Mouse (Mus musculus) CH12.LX (cell line): ENCODE measurements around the gene Eif2ak3. TPM values are rescaled to one million over a fixed set of nuclear protein-coding genes. Genes with fewer than 3 reads are reported as not detected.

Source experiments
- DNase-seq: peaks from one replicate; pipeline ENCODE4 v3.0.0-alpha.2; 2013; ENCODE audit errors: extremely low read depth
- H3K27ac ChIP-seq: 2 replicates; pipeline ENCODE4 v1.5.1; 2012; ENCODE audit warnings: low read depth, mild to moderate bottlenecking, control low read depth, moderate library complexity; ENCODE audit not compliant: insufficient read depth
- H3K27me3 ChIP-seq: replicated peaks from 2 replicates; pipeline ENCODE3; 2012; ENCODE audit warnings: inconsistent platforms
- H3K36me3 ChIP-seq, 2 experiments: replicated peaks in 1 of 2; 2 replicates each; pipeline versions ENCODE3 to v1.6.1; 2012; ENCODE audit warnings: inconsistent platforms in 1 of 2, low read length in 1 of 2, mild to moderate bottlenecking in 1 of 2, mixed read lengths in 1 of 2, moderate library complexity in 1 of 2; ENCODE audit not compliant: control insufficient read depth in 1 of 2, insufficient read depth in 1 of 2
- H3K4me1 ChIP-seq, 2 experiments: 2 replicates each; pipeline ENCODE4 v1.6.1; 2012; ENCODE audit warnings: inconsistent platforms in 1 of 2, moderate library complexity in 1 of 2; ENCODE audit not compliant: insufficient read depth in 2 of 2, control insufficient read depth in 1 of 2
- H3K4me2 ChIP-seq: 2 replicates; pipeline ENCODE4 v1.6.1; 2012; ENCODE audit warnings: low read depth, mild to moderate bottlenecking, control low read depth; ENCODE audit not compliant: poor library complexity, insufficient read depth, severe bottlenecking
- H3K4me3 ChIP-seq, 3 experiments: fragments of 150-350 bp in 1 of 3; sonication (generic) in 1 of 3; replicated peaks in 1 of 3; 2 replicates each; pipeline versions ENCODE3 to v1.5.1; 2011 to 2012; ENCODE audit warnings: low read depth in 2 of 3, low read length in 2 of 3, mild to moderate bottlenecking in 2 of 3, moderate library complexity in 2 of 3, control low read depth in 1 of 3, improper control_type of control experiment in 1 of 3, inconsistent platforms in 1 of 3, mixed read lengths in 1 of 3; ENCODE audit not compliant: poor library complexity in 1 of 3
- H3K79me2 ChIP-seq: replicated peaks from 2 replicates; pipeline ENCODE4 v1.6.1; 2012; ENCODE audit warnings: mild to moderate bottlenecking, moderate library complexity; ENCODE audit not compliant: control insufficient read depth, poor library complexity, insufficient read depth, severe bottlenecking; ENCODE audit errors: extremely low read depth
- H3K9ac ChIP-seq: 2 replicates; pipeline ENCODE4 v1.6.1; 2012; ENCODE audit warnings: low read depth, mild to moderate bottlenecking, control low read depth, moderate library complexity; ENCODE audit not compliant: insufficient read depth
- H3K9me3 ChIP-seq: replicated peaks from 2 replicates; pipeline ENCODE3; 2012; ENCODE audit warnings: low read length, inconsistent platforms, mixed read lengths
- BHLHE40 ChIP-seq: IDR thresholded peaks from 2 replicates; pipeline ENCODE4 v1.6.1; 2011; ENCODE audit warnings: mild to moderate bottlenecking, low read depth, low read length, improper control_type of control experiment
- CHD1 ChIP-seq: IDR thresholded peaks from 2 replicates; pipeline ENCODE4 v1.6.1; 2012; ENCODE audit warnings: low read depth, low read length, improper control_type of control experiment, inconsistent platforms
- EP300 ChIP-seq: IDR thresholded peaks from 2 replicates; pipeline ENCODE4 v1.6.1; 2011; ENCODE audit warnings: low read length, improper control_type of control experiment
- IRF4 ChIP-seq: IDR thresholded peaks from 2 replicates; pipeline ENCODE4 v1.6.1; 2014; ENCODE audit warnings: low read depth, mild to moderate bottlenecking, inconsistent platforms, low read length, improper control_type of control experiment
- JUN ChIP-seq: IDR thresholded peaks from 2 replicates; pipeline ENCODE4 v1.6.1; 2011; ENCODE audit warnings: low read depth, mild to moderate bottlenecking, low read length, improper control_type of control experiment, moderate library complexity; ENCODE audit not compliant: insufficient read depth
- MAX ChIP-seq: IDR thresholded peaks from 2 replicates; pipeline ENCODE4 v1.6.1; 2011; ENCODE audit warnings: low read length, improper control_type of control experiment
- MAZ ChIP-seq: IDR thresholded peaks from 2 replicates; pipeline ENCODE4 v1.6.1; 2012; ENCODE audit warnings: low read depth, mild to moderate bottlenecking, inconsistent platforms, low read length, improper control_type of control experiment, moderate library complexity
- MEF2A ChIP-seq: IDR thresholded peaks from 2 replicates; pipeline ENCODE4 v1.6.1; 2014; ENCODE audit warnings: low read depth, mild to moderate bottlenecking, inconsistent platforms, low read length, improper control_type of control experiment, borderline replicate concordance
- MYC ChIP-seq: IDR thresholded peaks from 2 replicates; pipeline ENCODE4 v1.6.1; 2011; ENCODE audit warnings: low read depth, mild to moderate bottlenecking, improper control_type of control experiment, low read length
- NELFE ChIP-seq: IDR thresholded peaks from 2 replicates; pipeline ENCODE4 v1.6.1; 2011; ENCODE audit warnings: low read depth, low read length, improper control_type of control experiment
- NRF1 ChIP-seq: IDR thresholded peaks from 2 replicates; pipeline ENCODE4 v1.6.1; 2014; ENCODE audit warnings: low read depth, mild to moderate bottlenecking, inconsistent platforms, low read length, improper control_type of control experiment, moderate library complexity
- PAX5 ChIP-seq: IDR thresholded peaks from 2 replicates; pipeline ENCODE4 v1.6.1; 2012; ENCODE audit warnings: low read length, inconsistent platforms, mixed read lengths
- POLR2AphosphoS2 ChIP-seq: IDR thresholded peaks from 2 replicates; pipeline ENCODE4 v1.6.1; 2011; ENCODE audit warnings: low read depth, low read length, improper control_type of control experiment
- SIN3A ChIP-seq: IDR thresholded peaks from 2 replicates; pipeline ENCODE4 v1.6.1; 2012; ENCODE audit warnings: low read length, improper control_type of control experiment, inconsistent platforms
- TBP ChIP-seq: conservative IDR thresholded peaks from 2 replicates; pipeline ENCODE4 v1.6.1; 2011; ENCODE audit warnings: low read depth, low read length, improper control_type of control experiment
- ZKSCAN1 ChIP-seq: IDR thresholded peaks from 2 replicates; pipeline ENCODE4 v1.6.1; 2012; ENCODE audit warnings: low read depth, inconsistent platforms, low read length, improper control_type of control experiment, borderline replicate concordance
- ZNF384 ChIP-seq: IDR thresholded peaks from 2 replicates; pipeline ENCODE4 v1.6.1; 2012; ENCODE audit warnings: low read depth, low read length, improper control_type of control experiment, inconsistent platforms
- dilution Hi-C: fragments of 300-500 bp; cut with MboI; formaldehyde crosslinking; loops from 2 replicates; pipeline ENCODE4 v1.14.3; 2020; ENCODE audit warnings: low sequenced_read_pairs; ENCODE audit not compliant: extremely low pct_unique_long_range_greater_than_20kb, extremely low pct_ligation_motif_present
- in situ Hi-C: fragments of 300-500 bp; cut with MboI; formaldehyde crosslinking; loops from 3 replicates; pipeline ENCODE4 v1.14.3; 2019; ENCODE audit warnings: low sequenced_read_pairs, low pct_ligation_motif_present, low pct_unique_long_range_greater_than_20kb, mixed read lengths
- polyA plus RNA-seq: library from polyadenylated mRNA; unstranded; fragments of >175 nt; gene quantifications from 2 replicates; pipeline ENCODE4 v1.2.1, GENCODE M21; 2012; ENCODE audit warnings: low read depth; ENCODE audit not compliant: insufficient read length
- total RNA-seq, 2 experiments: library from RNA; depleted of rRNA; stranded (reverse); fragments of 300-350 nt in 1 of 2; fragments of >200 nt in 1 of 2; gene quantifications; 2 replicates each; pipeline ENCODE4 v1.2.3; 2012 to 2014

Eif2ak3 gene
- total and polyA plus RNA-seq, 3 experiments, result 21.2 to 38.9 (median 23.1) TPM

GRCm38 (mm10) chr6:70847386-70847785, 3.1 kb downstream of the Eif2ak3 start:
- in situ Hi-C loops, result no loop called here
- Histone ChIP-seq H3K27ac (peak overlapping the region; percentile 67; the same call in 1 of the 2 replicates), H3K36me3 (peaks cover 0 to 10% of the 10 kb centered on the region in 2 experiments), H3K79me2 (peaks cover 71% of the 10 kb centered on the region), H3K4me3 (peak overlapping the region; percentile 15 to 99 (median 46)), H3K4me2 (peak overlapping the region; percentile 90), H3K9ac (peak overlapping the region; percentile 54), H3K27me3 (no peaks in the 10 kb centered on the region), H3K4me1 (peaks cover 3 to 43% of the 10 kb centered on the region in 2 experiments; a peak in 3 of 4 replicates), H3K9me3 (no peaks in the 10 kb centered on the region)
- dilution Hi-C loops, result no loop called here
- DNase-seq, result no peak
- no peak for TF ChIP-seq MAX
- TF ChIP-seq PAX5, result no peak
- TF ChIP-seq EP300, result no peak
- 0 out of 2 replicates have a peak, but pooled peaks have one; percentile 52 for TF ChIP-seq SIN3A
- TF ChIP-seq NRF1, result no peak

GRCm38 (mm10) chr6:70853371-70853770, 9.1 kb downstream of the Eif2ak3 start:
- Histone ChIP-seq H3K27me3 (no peaks in the 10 kb centered on the region), H3K79me2 (peaks cover 90% of the 10 kb centered on the region), H3K4me1 (peaks cover 4 to 53% of the 10 kb centered on the region in 2 experiments; a peak in 3 of 4 replicates), H3K9ac (no peak overlapping the region), H3K4me2 (no peak overlapping the region), H3K9me3 (no peaks in the 10 kb centered on the region), H3K27ac (no peak overlapping the region), H3K36me3 (peaks cover 4 to 22% of the 10 kb centered on the region in 2 experiments), H3K4me3 (no peak overlapping the region)
- dilution Hi-C loops, result no loop called here
- TF ChIP-seq ZNF384, result no peak
- DNase-seq, result no peak
- in situ Hi-C loops, result no loop called here

GRCm38 (mm10) chr6:70855529-70856309, 11.4 kb downstream of the Eif2ak3 start:
- no peaks in the 10 kb centered on the region for H3K27me3 ChIP-seq
- no peak for DNase-seq
- peak overlapping the region in 2 of 3 experiments; percentile 9 to 43 for H3K4me3 ChIP-seq
- H3K36me3 ChIP-seq, result peaks cover 18 to 41% of the 10 kb centered on the region in 2 experiments
- in situ Hi-C loops, result no loop called here
- TF ChIP-seq BHLHE40, result peak; percentile 77
- TF ChIP-seq POLR2AphosphoS2, result no peak
- TF ChIP-seq NELFE, result 0 out of 2 replicates have a peak, but pooled peaks have one; percentile 11
- 0 out of 2 replicates have a peak, but pooled peaks have one; percentile 35 for TF ChIP-seq TBP
- TF ChIP-seq MYC, result no peak
- peak; percentile 82 for TF ChIP-seq IRF4
- no peak for TF ChIP-seq JUN
- no peak for TF ChIP-seq ZKSCAN1
- TF ChIP-seq EP300, result peak; percentile 91
- no peak for TF ChIP-seq MAZ
- TF ChIP-seq ZNF384, result peak; percentile 74
- no peak for TF ChIP-seq CHD1
- no peak for TF ChIP-seq MEF2A
- H3K9me3 ChIP-seq, result no peaks in the 10 kb centered on the region
- peaks cover 4 to 48% of the 10 kb centered on the region in 2 experiments; a peak in 3 of 4 replicates for H3K4me1 ChIP-seq
- peak overlapping the region; percentile 100 for H3K4me2 ChIP-seq
- peak overlapping the region; percentile 17 for H3K9ac ChIP-seq
- peaks cover 71% of the 10 kb centered on the region for H3K79me2 ChIP-seq
- dilution Hi-C loops, result no loop called here
- H3K27ac ChIP-seq, result peak overlapping the region; percentile 87
